Mouse (Mus musculus) bone marrow, adult 2 months (tissue): ENCODE results near the gene Pld6. TPM values are rescaled to one million over a fixed set of nuclear protein-coding genes. Genes with fewer than 3 reads are reported as not detected.
A peak's percentile ranks its signal among the peaks of the same experiment; 100 is the strongest.

Source experiments
- H3K27ac ChIP-seq: fragments of 200-500 bp; 2 replicates; pipeline ENCODE4 v1.5.1; 2012; ENCODE audit warnings: low read depth, mild to moderate bottlenecking, control low read depth, inconsistent platforms, low read length; ENCODE audit not compliant: control insufficient read depth, poor library complexity, insufficient read depth
- H3K4me1 ChIP-seq: fragments of 200-500 bp; 2 replicates; pipeline ENCODE4 v1.6.1; 2011; ENCODE audit warnings: low read length; ENCODE audit not compliant: control insufficient read depth, insufficient read depth
- H3K4me3 ChIP-seq: fragments of 200-500 bp; replicated peaks from 2 replicates; pipeline ENCODE3; 2011; ENCODE audit warnings: mild to moderate bottlenecking, low read depth, low read length, control low read depth; ENCODE audit not compliant: control insufficient read depth
- CTCF ChIP-seq: fragments of 200-500 bp; IDR thresholded peaks from 2 replicates; pipeline ENCODE4 v1.5.1; 2011; ENCODE audit warnings: low read length, control low read depth; ENCODE audit not compliant: control insufficient read depth, insufficient read depth
- POLR2A ChIP-seq: fragments of 200-500 bp; IDR thresholded peaks from 2 replicates; pipeline ENCODE4 v1.6.1; 2011; ENCODE audit warnings: low read depth, mild to moderate bottlenecking, control low read depth, low read length, borderline replicate concordance; ENCODE audit not compliant: control insufficient read depth
- WGBS: fragments of 180-500 bp; shearing (Covaris S2); methylation state at CpG from one replicate; pipeline ENCODE4 v1.1.7; 2018; 5-methylcytosine and 5-hydroxymethylcytosine counted together
- polyA plus RNA-seq: library from polyadenylated mRNA; stranded (reverse); fragments of >200 nt; gene quantifications from 2 replicates; pipeline ENCODE4 v1.2.4, GENCODE M21; 2011; ENCODE audit warnings: low replicate concordance; ENCODE audit not compliant: missing spikeins, insufficient read depth, insufficient read length

The Pld6 gene
- polyA plus RNA-seq, 1 experiment = not detected

DNA sequence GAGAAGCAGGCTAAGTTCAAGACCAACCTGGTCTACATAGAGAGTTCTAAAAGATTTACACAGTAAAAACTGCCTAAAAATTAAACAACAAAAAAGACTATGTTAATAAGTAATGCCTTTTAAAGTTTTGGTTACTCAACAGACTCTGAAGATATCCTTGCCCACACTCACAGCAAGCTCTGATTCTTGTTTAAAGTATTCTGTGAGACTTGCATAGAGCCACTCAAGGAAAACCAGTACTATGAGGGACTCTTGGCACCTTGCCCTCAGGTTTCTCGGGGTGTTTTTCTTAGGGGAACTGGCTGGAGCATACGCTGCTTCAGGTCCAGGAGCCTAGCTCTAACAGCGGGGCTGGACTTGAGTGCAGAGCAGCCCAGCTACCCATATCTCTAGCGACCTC lies 8.0 kb downstream of the Pld6 start:
- no peak overlapping the region for H3K27ac ChIP-seq
- no peak for TF ChIP-seq CTCF
- no peak for TF ChIP-seq POLR2A
- no peak overlapping the region for H3K4me3 ChIP-seq
- 75% methylated on average over 4 of the region's 4 CpGs for WGBS
- H3K4me1 ChIP-seq = no peaks in the 10 kb centered on the region

DNA sequence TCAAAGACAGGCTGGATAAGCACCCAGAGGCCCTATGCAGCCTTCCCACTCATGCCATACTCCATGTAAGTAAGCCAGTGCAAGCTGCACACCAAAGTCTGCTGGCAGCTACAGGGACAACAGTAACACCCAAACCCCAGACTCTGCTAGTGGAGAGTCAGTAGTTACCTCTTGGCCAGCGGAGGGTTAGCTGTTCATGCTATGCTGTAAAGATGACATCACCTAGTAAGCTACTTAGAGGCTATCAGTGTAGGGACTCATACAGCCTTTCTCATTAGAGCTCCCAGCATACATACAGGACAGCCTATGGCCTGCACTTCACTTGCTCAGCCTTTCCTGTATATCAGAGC lies 8.6 kb downstream of the Pld6 start:
- TF ChIP-seq CTCF (no peak), POLR2A (no peak)
- Histone ChIP-seq H3K4me1 (no peaks in the 10 kb centered on the region; the same call in 1 of the 2 replicates), H3K4me3 (no peak overlapping the region), H3K27ac (no peak overlapping the region)
- 61% methylated on average over 1 of the region's 1 CpGs for WGBS

GRCm38 (mm10) chr11:59778181-59778873 lies 9.1 kb downstream of the Pld6 start:
- H3K4me1 ChIP-seq = no peaks in the 10 kb centered on the region; the same call in 1 of the 2 replicates
- WGBS = 52% methylated on average over 9 of the region's 9 CpGs
- H3K4me3 ChIP-seq = no peak overlapping the region
- H3K27ac ChIP-seq = no peak overlapping the region
- TF ChIP-seq CTCF (peak; percentile 99), POLR2A (no peak)

DNA sequence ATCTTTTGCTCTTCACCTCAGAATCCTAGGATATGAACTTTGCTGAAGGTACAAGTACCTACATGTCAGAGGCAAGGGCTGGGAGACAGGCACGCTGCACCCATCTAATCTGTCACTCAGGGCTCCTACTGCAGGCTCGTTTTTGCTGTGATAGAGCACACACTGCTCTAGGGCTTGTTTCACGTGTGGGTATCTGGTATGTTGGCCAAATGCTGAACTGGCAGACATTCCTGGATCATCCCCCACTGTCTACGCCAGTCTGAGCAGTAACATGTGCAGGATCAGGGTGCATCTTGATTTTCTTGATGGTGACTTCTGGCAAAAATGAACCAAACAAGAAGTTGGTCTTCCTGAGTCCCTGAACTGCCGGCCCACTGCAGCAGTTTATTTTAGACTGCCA lies 10.2 kb downstream of the Pld6 start:
- TF ChIP-seq CTCF = no peak
- TF ChIP-seq POLR2A = no peak

GRCm38 (mm10) chr11:59775435-59776148 lies 11.9 kb downstream of the Pld6 start:
- Histone ChIP-seq H3K4me1 (no peaks in the 10 kb centered on the region; the same call in 1 of the 2 replicates), H3K4me3 (no peak overlapping the region), H3K27ac (no peak overlapping the region)
- WGBS = 87% methylated on average over 13 of the region's 13 CpGs
- no peak for TF ChIP-seq CTCF
- TF ChIP-seq POLR2A = no peak

More for the DNA sequence above, 10.2 kb downstream of the Pld6 start:
- WGBS = 72% methylated on average over 5 of the region's 5 CpGs
- H3K27ac ChIP-seq = no peak overlapping the region
- no peak overlapping the region for H3K4me3 ChIP-seq
- no peaks in the 10 kb centered on the region; the same call in 1 of the 2 replicates for H3K4me1 ChIP-seq

DNA sequence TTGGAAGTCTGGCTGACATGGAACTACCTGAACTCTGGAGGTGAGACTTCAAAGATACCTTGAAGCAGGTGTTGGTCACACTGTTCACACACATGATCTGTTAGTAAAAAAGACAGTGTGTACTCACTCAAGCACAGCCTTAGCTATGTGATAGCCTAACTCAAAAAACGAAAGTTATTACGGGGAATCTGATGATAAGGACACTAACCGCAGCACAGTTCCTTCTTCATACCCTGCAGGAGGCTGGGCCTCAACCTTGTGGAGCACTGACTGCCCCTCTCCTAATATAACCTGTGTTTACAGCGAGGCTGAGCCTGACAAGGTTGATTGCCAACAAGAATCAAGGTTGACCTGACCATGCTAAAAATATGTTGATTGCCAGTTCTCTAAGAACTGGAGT lies 12.9 kb downstream of the Pld6 start:
- WGBS = 24% methylated on average over 4 of the region's 4 CpGs
- TF ChIP-seq POLR2A (no peak), CTCF (no peak)
- Histone ChIP-seq H3K27ac (no peak overlapping the region), H3K4me3 (no peak overlapping the region), H3K4me1 (no peaks in the 10 kb centered on the region; the same call in 1 of the 2 replicates)

- TF ChIP-seq POLR2A = no peak
- TF ChIP-seq CTCF = no peak
- WGBS = 86% methylated on average over 4 of the region's 4 CpGs
- no peak overlapping the region for H3K27ac ChIP-seq
- H3K4me3 ChIP-seq = no peak overlapping the region
- no peaks in the 10 kb centered on the region; the same call in 1 of the 2 replicates for H3K4me1 ChIP-seq
Measured at GRCm38 (mm10) chr11:59772902-59773301, 14.5 kb downstream of the Pld6 start.

- TF ChIP-seq POLR2A (no peak), CTCF (no peak)
- Histone ChIP-seq H3K4me3 (no peak overlapping the region), H3K4me1 (no peaks in the 10 kb centered on the region; the same call in 1 of the 2 replicates), H3K27ac (no peak overlapping the region)
- 82% methylated on average over 2 of the region's 2 CpGs for WGBS
Measured at GRCm38 (mm10) chr11:59772291-59772690, 15.2 kb downstream of the Pld6 start.
